Mouse (Mus musculus) megakaryocyte, embryonic 14.5 days (primary cell): ENCODE results near the gene Zfp61.

Experiments used
- FLI1 ChIP-seq: IDR thresholded peaks from 2 replicates; pipeline ENCODE4 v1.6.1; 2012; ENCODE audit warnings: low read length, inconsistent platforms, mixed read lengths
- GATA1 ChIP-seq: IDR thresholded peaks from 3 replicates; pipeline ENCODE4 v1.6.1; 2012; ENCODE audit warnings: mixed read lengths, low read length, inconsistent platforms, borderline replicate concordance

- no peak for TF ChIP-seq GATA1
- no peak for TF ChIP-seq FLI1
Measured at GRCm38 (mm10) chr7:24300771-24301282, at the start of gene Zfp61.
